Mouse (Mus musculus) bone marrow, adult 2 months (tissue): Measurements from ENCODE around the gene Stat5a.

Experiments used
- CTCF ChIP-seq: fragments of 200-500 bp; IDR thresholded peaks from 2 replicates; pipeline ENCODE4 v1.5.1; 2011; ENCODE audit warnings: low read length, control low read depth; ENCODE audit not compliant: control insufficient read depth, insufficient read depth
- POLR2A ChIP-seq: fragments of 200-500 bp; IDR thresholded peaks from 2 replicates; pipeline ENCODE4 v1.6.1; 2011; ENCODE audit warnings: low read depth, mild to moderate bottlenecking, control low read depth, low read length, borderline replicate concordance; ENCODE audit not compliant: control insufficient read depth

- TF ChIP-seq CTCF (no peak), POLR2A (no peak)
Observed at GRCm38 (mm10) chr11:100930611-100931010, 71.5 kb downstream of the Stat5a start.
